Mouse (Mus musculus) intestine, embryonic 14.5 days (tissue): ENCODE measurements around the gene Hrc. TPM values are rescaled to one million over a fixed set of nuclear protein-coding genes. Genes with fewer than 3 reads are reported as not detected.
"Not testable (repeated sequence)": the region's sequence is repeated elsewhere in the genome, so short reads cannot be mapped to it uniquely, and the experiment has no call there.

Experiments used
- ATAC-seq: fragments of 200-750 bp; cut with Nextera tagmentation; replicated peaks from 2 replicates; pipeline ENCODE4 v1.8.0; 2017; ENCODE audit warnings: low read depth, moderate number of reproducible peaks, moderate TSS enrichment, moderate library complexity; ENCODE audit not compliant: low FRiP score, low TSS enrichment
- DNase-seq: peaks from one replicate; pipeline ENCODE4 v3.0.0-alpha.2; 2018; ENCODE audit warnings: low spot score
- H3K27ac ChIP-seq: fragments of 300-500 bp; sonication (generic); 2 replicates; pipeline ENCODE4 v1.5.1; 2014; ENCODE audit warnings: low read depth, mild to moderate bottlenecking, control low read depth
- H3K27me3 ChIP-seq: fragments of 300-500 bp; sonication (generic); replicated peaks from 2 replicates; pipeline ENCODE4 v1.6.1; 2014; ENCODE audit warnings: low read length, control low read depth; ENCODE audit not compliant: control insufficient read depth, insufficient read depth
- H3K36me3 ChIP-seq: fragments of 300-500 bp; sonication (generic); 2 replicates; pipeline ENCODE4 v1.6.1; 2014; ENCODE audit warnings: low read length, control low read depth; ENCODE audit not compliant: control insufficient read depth, insufficient read depth
- H3K4me1 ChIP-seq: fragments of 300-500 bp; sonication (generic); replicated peaks from 2 replicates; pipeline ENCODE4 v1.6.1; 2014; ENCODE audit warnings: low read length, control low read depth, mixed read lengths; ENCODE audit not compliant: control insufficient read depth, insufficient read depth
- H3K4me2 ChIP-seq: fragments of 300-500 bp; sonication (generic); 2 replicates; pipeline ENCODE4 v1.6.1; 2014; ENCODE audit warnings: low read length
- H3K4me3 ChIP-seq: fragments of 300-500 bp; sonication (generic); 2 replicates; pipeline ENCODE4 v1.5.1; 2014; ENCODE audit warnings: low read depth, low read length, control low read depth, mixed read lengths
- H3K9ac ChIP-seq: fragments of 300-500 bp; sonication (generic); 2 replicates; pipeline ENCODE4 v1.6.1; 2014; ENCODE audit warnings: mild to moderate bottlenecking, low read length
- H3K9me3 ChIP-seq: fragments of 300-500 bp; sonication (generic); 2 replicates; pipeline ENCODE4 v1.6.1; 2016; ENCODE audit warnings: low read length, control low read depth; ENCODE audit not compliant: control insufficient read depth
- WGBS: fragments of 180-500 bp; shearing (Covaris S2); extraction: QIAGEN DNeasy Blood & Tissue Kit; methylation state at CpG from one replicate; pipeline ENCODE4 v1.1.7; 2014; 5-methylcytosine and 5-hydroxymethylcytosine counted together
- polyA plus RNA-seq: library from polyadenylated mRNA; unstranded; fragments of >200 nt; fragmentation: Nextera tagmentation; extraction: Ambion mirVana; gene quantifications from 2 replicates; pipeline ENCODE4 v1.2.1, GENCODE M21; 2014

Gene Hrc
- polyA plus RNA-seq, 1 experiment from 2014 or later = 0.58 TPM

DNA sequence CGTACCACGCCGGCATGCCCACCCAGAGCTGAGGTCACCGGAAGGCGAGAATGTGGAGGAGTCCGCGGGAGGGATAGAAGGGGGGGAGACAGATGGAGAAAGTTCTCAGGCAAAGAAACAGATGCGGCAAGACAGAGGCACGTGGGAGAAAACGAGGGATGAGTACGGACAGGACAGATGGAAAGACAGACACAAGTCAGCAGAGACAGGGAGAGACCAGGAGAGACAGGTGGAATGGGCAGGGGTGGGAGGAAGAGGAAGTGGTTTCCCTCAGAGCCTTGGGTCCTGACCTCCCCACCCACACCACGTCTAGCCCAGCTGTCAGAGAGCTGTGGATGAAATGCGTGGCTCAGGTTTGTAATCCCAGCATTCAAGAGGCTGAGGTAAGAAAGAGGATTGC lies 11.8 kb downstream of the Hrc start:
- Histone ChIP-seq H3K27me3 (no peaks in the 10 kb centered on the region), H3K9me3 (no peaks in the 10 kb centered on the region), H3K4me1 (no peaks in the 10 kb centered on the region), H3K36me3 (no peaks in the 10 kb centered on the region), H3K4me3 (no peak overlapping the region), H3K4me2 (no peak overlapping the region), H3K27ac (no peak overlapping the region), H3K9ac (no peak overlapping the region)
- ATAC-seq (no peak), DNase-seq (no peak)
- WGBS = 65% methylated on average over 13 of the region's 13 CpGs

DNA sequence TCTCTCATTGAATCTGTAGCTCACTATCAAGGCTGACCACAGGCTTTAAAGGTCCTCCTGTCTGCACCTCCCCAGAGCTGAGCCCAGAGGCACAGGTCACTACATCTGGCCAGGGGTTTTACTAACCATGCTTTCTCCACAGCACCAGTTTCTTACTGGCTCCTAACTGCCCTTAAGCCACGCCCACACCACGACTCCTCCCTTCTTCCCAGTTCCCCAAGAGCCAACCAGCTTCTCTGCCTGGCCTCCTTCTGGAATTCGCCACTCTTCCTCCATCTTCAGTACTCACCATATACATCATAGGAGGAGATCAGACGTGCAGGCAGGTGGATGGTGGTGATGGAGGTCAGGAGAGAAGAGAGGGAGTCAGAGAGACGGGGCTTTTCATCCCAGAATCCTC lies 18.0 kb downstream of the Hrc start:
- ATAC-seq (no peak), DNase-seq (no peak)
- Histone ChIP-seq H3K36me3 (no peaks in the 10 kb centered on the region), H3K9me3 (no peaks in the 10 kb centered on the region), H3K4me3 (no peak overlapping the region), H3K4me2 (no peak overlapping the region), H3K27ac (no peak overlapping the region), H3K9ac (no peak overlapping the region), H3K4me1 (no peaks in the 10 kb centered on the region), H3K27me3 (no peaks in the 10 kb centered on the region)
- WGBS = 13% methylated on average over 5 of the region's 5 CpGs

DNA sequence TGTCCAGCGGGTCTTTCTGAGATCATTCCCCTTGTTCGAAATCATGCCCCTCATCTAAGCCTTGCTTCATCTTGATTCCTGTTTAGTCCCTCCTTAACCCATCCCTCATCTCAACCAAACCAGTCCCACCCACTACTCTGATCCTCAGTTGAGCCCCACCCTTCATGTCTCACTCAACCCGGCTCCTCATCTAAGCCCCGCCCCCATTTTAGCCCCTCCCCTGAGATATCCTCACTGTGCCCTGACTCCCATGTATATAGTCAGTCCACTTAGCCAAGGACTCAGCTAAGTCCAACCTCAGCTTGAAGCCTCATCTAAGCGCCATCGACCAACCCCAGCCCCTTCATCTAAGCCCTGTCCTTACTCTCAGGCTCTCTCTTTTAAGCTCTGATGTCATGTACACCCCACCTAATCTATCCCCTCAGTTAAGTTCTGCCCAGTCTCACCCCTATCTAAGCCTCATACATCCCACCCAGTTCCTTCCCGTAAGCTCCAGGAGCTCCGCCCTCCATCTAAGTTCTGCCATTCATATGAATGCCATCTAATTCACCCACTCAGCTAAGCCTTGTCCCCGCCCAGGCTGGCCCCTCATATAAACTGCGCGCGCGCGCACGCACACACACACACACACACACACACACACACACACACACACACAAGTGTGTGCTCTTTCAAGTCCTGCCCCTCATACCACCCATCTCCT lies 20.4 kb downstream of the Hrc start:
- ATAC-seq (0 out of 2 replicates have a peak, but pooled peaks have one; percentile 18), DNase-seq (no peak)
- Histone ChIP-seq H3K4me3 (no peak overlapping the region), H3K4me2 (no peak overlapping the region), H3K9ac (no peak overlapping the region), H3K36me3 (no peaks in the 10 kb centered on the region), H3K27me3 (peaks cover 8% of the 10 kb centered on the region; the same call in 1 of the 2 replicates), H3K27ac (no peak overlapping the region), H3K9me3 (no peaks in the 10 kb centered on the region), H3K4me1 (no peaks in the 10 kb centered on the region)
- WGBS = 65% methylated on average over 15 of the region's 15 CpGs

DNA sequence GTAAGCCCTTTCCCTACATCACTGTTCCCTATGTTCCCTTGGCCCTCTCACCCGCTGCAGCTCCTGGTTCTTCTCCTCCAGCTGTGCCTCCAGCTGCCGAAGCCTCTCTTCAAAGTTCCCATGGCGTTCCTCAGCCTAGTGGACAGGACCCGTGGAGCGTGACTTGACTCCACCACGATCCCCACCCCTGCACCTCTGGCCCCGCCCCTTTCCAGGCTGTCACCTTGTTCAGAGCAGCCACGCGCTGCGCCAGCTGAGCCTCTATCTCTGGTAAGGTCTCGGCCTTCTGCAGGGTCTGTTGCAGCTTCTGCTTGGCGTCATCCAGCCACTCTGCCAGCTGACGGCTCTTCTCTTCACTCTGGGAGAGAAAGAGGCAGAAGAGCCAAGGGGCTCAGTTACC lies 21.0 kb downstream of the Hrc start:
- Histone ChIP-seq H3K9ac (no peak overlapping the region), H3K4me2 (no peak overlapping the region), H3K4me1 (no peaks in the 10 kb centered on the region), H3K27ac (no peak overlapping the region), H3K36me3 (no peaks in the 10 kb centered on the region), H3K9me3 (no peaks in the 10 kb centered on the region), H3K4me3 (no peak overlapping the region), H3K27me3 (peaks cover 12% of the 10 kb centered on the region)
- DNase-seq = no peak
- 44% methylated on average over 13 of the region's 13 CpGs for WGBS
- no peak for ATAC-seq

DNA sequence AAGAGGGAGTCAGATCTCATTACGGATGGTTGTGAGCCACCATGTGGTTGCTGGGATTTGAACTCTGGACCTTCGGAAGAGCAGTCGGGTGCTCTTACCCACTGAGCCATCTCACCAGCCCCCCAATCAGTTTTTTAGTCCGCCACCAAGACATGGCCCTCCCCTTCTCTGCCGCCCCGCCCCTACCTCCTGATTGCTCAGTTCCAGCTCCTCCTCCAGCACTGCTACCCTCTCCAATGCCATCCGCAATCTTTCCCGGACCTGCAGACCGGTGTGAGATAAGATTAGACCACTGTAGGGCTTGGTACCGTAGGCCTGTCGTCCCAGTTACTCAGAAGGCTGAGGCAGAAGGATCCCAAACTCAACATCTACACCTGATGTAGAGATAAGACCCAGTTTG lies 24.0 kb downstream of the Hrc start:
- not testable (repeated sequence) for H3K9me3 ChIP-seq, H3K4me1 ChIP-seq, DNase-seq, H3K9ac ChIP-seq, H3K36me3 ChIP-seq, H3K4me3 ChIP-seq, ATAC-seq, H3K4me2 ChIP-seq, H3K27ac ChIP-seq
- peaks cover 39% of the 10 kb centered on the region for H3K27me3 ChIP-seq
- WGBS = 59% methylated on average over 10 of the region's 11 CpGs

DNA sequence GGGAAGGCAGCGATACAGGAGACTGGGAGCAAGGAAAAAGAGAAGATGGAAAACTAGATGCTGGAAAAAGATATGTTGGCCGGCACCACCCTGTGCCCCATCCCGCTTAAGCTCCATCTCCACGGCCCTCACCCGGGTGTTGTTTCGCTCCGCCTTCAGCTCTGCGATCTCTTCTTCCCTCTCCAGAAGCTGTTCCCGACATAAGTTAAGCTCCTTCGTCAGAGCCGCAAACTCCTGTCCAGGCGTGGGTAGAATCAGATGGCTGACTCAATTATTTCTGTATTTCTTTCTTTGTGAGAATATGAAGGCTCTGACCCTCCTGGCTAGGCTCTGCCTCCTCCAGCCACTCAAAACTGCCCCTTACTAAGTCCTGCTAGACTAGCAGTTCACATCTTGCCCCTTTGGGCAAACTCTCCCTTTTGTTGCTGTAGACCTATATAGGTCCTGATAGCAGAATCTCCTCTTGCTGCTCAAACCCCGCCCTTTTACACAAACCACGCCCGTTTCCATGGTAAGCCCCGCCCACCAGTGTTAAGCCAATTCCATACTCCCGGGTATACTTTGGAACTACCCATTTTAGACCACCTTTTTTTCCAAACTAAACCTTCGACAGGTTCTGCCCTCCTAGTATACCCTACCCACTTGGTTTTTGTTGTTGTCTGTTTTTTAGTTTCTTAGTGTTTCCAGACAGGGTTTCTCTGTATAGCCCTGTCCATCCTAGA lies 25.5 kb downstream of the Hrc start:
- peak overlapping the region; percentile 85 for H3K4me2 ChIP-seq
- no peak overlapping the region for H3K9ac ChIP-seq
- no peak overlapping the region for H3K27ac ChIP-seq
- 53% methylated on average over 18 of the region's 18 CpGs for WGBS
- no peaks in the 10 kb centered on the region for H3K36me3 ChIP-seq
- peaks cover 51% of the 10 kb centered on the region for H3K27me3 ChIP-seq
- H3K4me1 ChIP-seq = peaks cover 10% of the 10 kb centered on the region
- ATAC-seq (no peak), DNase-seq (no peak)
- H3K9me3 ChIP-seq = no peaks in the 10 kb centered on the region
- peak overlapping the region; percentile 48 for H3K4me3 ChIP-seq

DNA sequence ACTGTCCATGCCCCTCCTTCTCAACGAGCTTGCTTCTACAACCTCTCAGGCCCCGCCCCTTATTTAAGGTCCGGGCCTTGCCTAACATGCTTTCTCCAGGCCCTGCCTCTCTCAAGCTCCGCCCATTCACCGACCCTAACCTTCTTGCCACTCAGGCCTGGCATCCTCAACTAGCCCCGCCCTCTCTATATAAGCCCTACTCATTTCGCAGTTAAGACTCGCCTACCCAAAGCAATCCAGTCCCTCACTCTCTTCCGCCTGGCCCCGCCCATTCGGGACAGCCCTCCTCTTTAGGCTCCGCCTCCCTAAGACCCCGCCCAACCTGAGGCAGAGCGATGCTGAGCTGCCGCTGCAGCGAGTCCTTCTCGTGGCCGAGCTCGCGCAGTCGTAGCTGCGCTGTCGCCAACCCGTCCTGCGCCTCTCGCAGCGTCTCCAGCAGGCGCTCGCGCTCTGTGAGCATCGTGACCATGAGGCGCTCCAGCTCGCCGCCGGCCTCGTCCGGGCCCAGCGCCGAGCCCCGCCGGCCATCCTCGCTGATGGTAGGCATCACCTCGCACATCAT lies 26.2 kb downstream of the Hrc start:
- peak overlapping the region; percentile 31; the same call in 1 of the 2 replicates for H3K9ac ChIP-seq
- under 1% methylated on average over 43 of the region's 43 CpGs for WGBS
- no peak overlapping the region for H3K27ac ChIP-seq
- H3K36me3 ChIP-seq = no peaks in the 10 kb centered on the region
- peak overlapping the region; percentile 85 for H3K4me2 ChIP-seq
- peak; percentile 89 for DNase-seq
- H3K4me1 ChIP-seq = peaks cover 12% of the 10 kb centered on the region
- H3K27me3 ChIP-seq = peaks cover 55% of the 10 kb centered on the region
- peak; percentile 82 for ATAC-seq
- H3K4me3 ChIP-seq = peak overlapping the region; percentile 48
- H3K9me3 ChIP-seq = no peaks in the 10 kb centered on the region

DNA sequence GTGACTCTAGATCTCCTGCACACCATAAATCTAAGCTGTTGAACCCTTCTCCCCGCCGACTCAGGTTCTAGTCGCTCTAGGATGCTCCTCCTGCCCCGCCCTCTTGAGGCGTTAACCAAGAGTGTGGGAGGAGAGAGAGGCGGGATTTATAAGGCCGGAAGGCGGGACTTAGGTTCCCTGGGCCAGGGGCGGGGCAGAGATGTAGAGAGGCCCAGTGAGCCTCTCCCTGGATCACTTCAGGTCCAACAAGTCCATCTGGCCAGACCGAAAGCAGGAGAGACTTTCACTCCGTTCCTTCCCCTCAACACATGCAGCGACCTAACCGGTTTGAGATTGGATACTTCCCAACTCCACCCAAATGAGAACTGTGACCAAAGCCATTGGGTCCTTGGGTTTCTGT lies 27.7 kb downstream of the Hrc start:
- WGBS = 5% methylated on average over 13 of the region's 13 CpGs
- Histone ChIP-seq H3K4me1 (peaks cover 19% of the 10 kb centered on the region), H3K4me2 (no peak overlapping the region), H3K9me3 (no peaks in the 10 kb centered on the region), H3K9ac (no peak overlapping the region), H3K4me3 (no peak overlapping the region), H3K27ac (no peak overlapping the region), H3K27me3 (peaks cover 55% of the 10 kb centered on the region), H3K36me3 (no peaks in the 10 kb centered on the region)
- no peak for ATAC-seq
- DNase-seq = peak; percentile 61
